Mouse (Mus musculus): ENCODE results near the gene Thumpd1. TPM values are rescaled to one million over a fixed set of nuclear protein-coding genes. Genes with fewer than 3 reads are reported as not detected.
"Not testable (repeated sequence)": the region's sequence is repeated elsewhere in the genome, so short reads cannot be mapped to it uniquely, and the experiment has no call there.

Gene Thumpd1
- polyA plus RNA-seq, 1 experiment from 2014 or later = 65.8 TPM

- H3K36me3 ChIP-seq; H3K4me1 ChIP-seq; H3K9ac ChIP-seq; H3K27me3 ChIP-seq (replicated peaks); H3K27ac ChIP-seq; H3K9me3 ChIP-seq; ATAC-seq (ENCODE audit: insufficient read depth, low FRiP score, low read depth): not testable (repeated sequence)
- Histone ChIP-seq H3K4me3 (replicated peaks) (peak overlapping the region; percentile 33), H3K4me2 (peak overlapping the region; percentile 48)
- WGBS = 2% methylated on average over 31 of the region's 44 CpGs
These were observed 19.3 kb upstream of the Thumpd1 start for GRCm38 (mm10) chr7:119739798-119740468.

- Histone ChIP-seq H3K9ac (no peak overlapping the region), H3K4me1 (peaks cover under 1% of the 10 kb centered on the region; the same call in 1 of the 2 replicates), H3K36me3 (no peaks in the 10 kb centered on the region), H3K9me3 (no peaks in the 10 kb centered on the region), H3K27ac (no peak overlapping the region), H3K4me3 (replicated peaks) (no peak overlapping the region), H3K4me2 (no peak overlapping the region), H3K27me3 (replicated peaks) (no peaks in the 10 kb centered on the region)
- WGBS = 83% methylated on average over 2 of the region's 2 CpGs
- ATAC-seq (ENCODE audit: insufficient read depth, low FRiP score, low read depth) = no peak
These were observed 18.3 kb upstream of the Thumpd1 start for GRCm38 (mm10) chr7:119738877-119739276.

- H3K9ac ChIP-seq; ATAC-seq (ENCODE audit: insufficient read depth, low FRiP score, low read depth): not testable (repeated sequence)
These were observed 10.7 kb upstream of the Thumpd1 start for GRCm38 (mm10) chr7:119731262-119731661.

GRCm38 (mm10) chr7:119727621-119728020 lies 7.0 kb upstream of the Thumpd1 start:
- Histone ChIP-seq H3K27me3 (replicated peaks) (no peaks in the 10 kb centered on the region), H3K27ac (no peak overlapping the region), H3K36me3 (no peaks in the 10 kb centered on the region), H3K4me1 (no peaks in the 10 kb centered on the region), H3K9me3 (no peaks in the 10 kb centered on the region), H3K4me2 (no peak overlapping the region), H3K4me3 (replicated peaks) (no peak overlapping the region), H3K9ac (no peak overlapping the region)
- ATAC-seq (ENCODE audit: insufficient read depth, low FRiP score, low read depth) = no peak
- WGBS = 80% methylated on average over 2 of the region's 2 CpGs

More at GRCm38 (mm10) chr7:119731262-119731661, 10.7 kb upstream of the Thumpd1 start:
- not testable (repeated sequence) for H3K27ac ChIP-seq; H3K27me3 ChIP-seq (replicated peaks); H3K4me3 ChIP-seq (replicated peaks); H3K4me2 ChIP-seq; H3K9me3 ChIP-seq; H3K4me1 ChIP-seq; H3K36me3 ChIP-seq
- 78% methylated on average over 4 of the region's 4 CpGs for WGBS

- peaks cover 3% of the 10 kb centered on the region; the same call in 1 of the 2 replicates for H3K4me1 ChIP-seq
- H3K4me3 ChIP-seq (replicated peaks) = peak overlapping the region; percentile 96
- ATAC-seq (ENCODE audit: insufficient read depth, low FRiP score, low read depth) = 0 out of 2 replicates have a peak, but pooled peaks have one; percentile 5
- H3K9ac ChIP-seq = no peak overlapping the region; the same call in 1 of the 2 replicates
- 11% methylated on average over 8 of the region's 8 CpGs for WGBS
- H3K36me3 ChIP-seq = peaks cover 23% of the 10 kb centered on the region
- peak overlapping the region; percentile 78 for H3K4me2 ChIP-seq
- H3K27me3 ChIP-seq (replicated peaks) = no peaks in the 10 kb centered on the region
- no peaks in the 10 kb centered on the region for H3K9me3 ChIP-seq
- H3K27ac ChIP-seq = no peak overlapping the region
These were observed 331 bp upstream of the Thumpd1 start for GRCm38 (mm10) chr7:119720947-119721310.

GRCm38 (mm10) chr7:119714111-119714510 lies 6.5 kb downstream of the Thumpd1 start:
- H3K27ac ChIP-seq = no peak overlapping the region
- no peak overlapping the region for H3K4me2 ChIP-seq
- ATAC-seq (ENCODE audit: insufficient read depth, low FRiP score, low read depth) = no peak
- H3K4me1 ChIP-seq = no peaks in the 10 kb centered on the region
- no peaks in the 10 kb centered on the region for H3K9me3 ChIP-seq
- WGBS = 90% methylated on average over 7 of the region's 7 CpGs
- peaks cover 32% of the 10 kb centered on the region for H3K36me3 ChIP-seq
- H3K4me3 ChIP-seq (replicated peaks) = no peak overlapping the region
- no peak overlapping the region for H3K9ac ChIP-seq
- H3K27me3 ChIP-seq (replicated peaks) = no peaks in the 10 kb centered on the region

- no peak overlapping the region for H3K4me2 ChIP-seq
- no peak overlapping the region for H3K9ac ChIP-seq
- H3K27me3 ChIP-seq (replicated peaks) = no peaks in the 10 kb centered on the region
- no peaks in the 10 kb centered on the region for H3K36me3 ChIP-seq
- WGBS = 80% methylated on average over 1 of the region's 1 CpGs
- ATAC-seq (ENCODE audit: insufficient read depth, low FRiP score, low read depth) = no peak
- H3K27ac ChIP-seq = no peak overlapping the region
- no peak overlapping the region for H3K4me3 ChIP-seq (replicated peaks)
- no peaks in the 10 kb centered on the region for H3K9me3 ChIP-seq
- H3K4me1 ChIP-seq = no peaks in the 10 kb centered on the region
These were observed 25.7 kb downstream of the Thumpd1 start for GRCm38 (mm10) chr7:119694926-119695325.

- no peak for ATAC-seq (ENCODE audit: insufficient read depth, low FRiP score, low read depth)
- Histone ChIP-seq H3K27me3 (replicated peaks) (no peaks in the 10 kb centered on the region), H3K9ac (no peak overlapping the region), H3K4me1 (no peaks in the 10 kb centered on the region), H3K4me2 (no peak overlapping the region), H3K27ac (no peak overlapping the region), H3K4me3 (replicated peaks) (no peak overlapping the region), H3K36me3 (no peaks in the 10 kb centered on the region), H3K9me3 (no peaks in the 10 kb centered on the region)
- 78% methylated on average over 4 of the region's 4 CpGs for WGBS
These were observed 28.3 kb downstream of the Thumpd1 start for GRCm38 (mm10) chr7:119692302-119692701.

- Histone ChIP-seq H3K4me3 (replicated peaks) (no peak within 1 kb of the TSS), H3K9ac (no peak within 1 kb of the TSS), H3K27me3 (replicated peaks) (no peaks in the 10 kb centered on the region), H3K4me2 (no peak within 1 kb of the TSS), H3K4me1 (no peaks in the 10 kb centered on the region), H3K9me3 (no peaks in the 10 kb centered on the region), H3K27ac (no peak within 1 kb of the TSS), H3K36me3 (no peaks in the 10 kb centered on the region)
- ATAC-seq (ENCODE audit: insufficient read depth, low FRiP score, low read depth) = no peak
- 79% methylated on average over 5 of the region's 5 CpGs for WGBS
These were observed 30.9 kb downstream of the Thumpd1 start, which contains the start of gene Acsm4 for GRCm38 (mm10) chr7:119689726-119690125. Acsm4 (plus strand) TSS chr7:119690026.

GRCm38 (mm10) chr7:119682699-119683098 lies 37.9 kb downstream of the Thumpd1 start:
- Histone ChIP-seq H3K27ac (no peak overlapping the region), H3K9ac (no peak overlapping the region), H3K36me3 (no peaks in the 10 kb centered on the region), H3K4me3 (replicated peaks) (no peak overlapping the region), H3K27me3 (replicated peaks) (no peaks in the 10 kb centered on the region), H3K9me3 (no peaks in the 10 kb centered on the region), H3K4me2 (no peak overlapping the region), H3K4me1 (no peaks in the 10 kb centered on the region)
- 54% methylated on average over 4 of the region's 4 CpGs for WGBS
- no peak for ATAC-seq (ENCODE audit: insufficient read depth, low FRiP score, low read depth)

- Histone ChIP-seq H3K27me3 (replicated peaks) (no peaks in the 10 kb centered on the region), H3K36me3 (no peaks in the 10 kb centered on the region), H3K4me3 (replicated peaks) (no peak overlapping the region), H3K9ac (no peak overlapping the region), H3K27ac (no peak overlapping the region), H3K4me1 (no peaks in the 10 kb centered on the region), H3K4me2 (no peak overlapping the region), H3K9me3 (no peaks in the 10 kb centered on the region)
- 63% methylated on average over 8 of the region's 8 CpGs for WGBS
- no peak for ATAC-seq (ENCODE audit: insufficient read depth, low FRiP score, low read depth)
These were observed 40.5 kb downstream of the Thumpd1 start for GRCm38 (mm10) chr7:119680107-119680506.

- H3K4me1 ChIP-seq = no peaks in the 10 kb centered on the region
- 15% methylated on average over 6 of the region's 6 CpGs for WGBS
- no peak overlapping the region for H3K4me2 ChIP-seq
- H3K9me3 ChIP-seq = no peaks in the 10 kb centered on the region
- no peak overlapping the region for H3K9ac ChIP-seq
- H3K27me3 ChIP-seq (replicated peaks) = no peaks in the 10 kb centered on the region
- H3K27ac ChIP-seq = no peak overlapping the region
- ATAC-seq (ENCODE audit: insufficient read depth, low FRiP score, low read depth) = peak; percentile 31; the same call in 1 of the 2 replicates
- no peaks in the 10 kb centered on the region for H3K36me3 ChIP-seq
- H3K4me3 ChIP-seq (replicated peaks) = no peak overlapping the region
These were observed 47.1 kb downstream of the Thumpd1 start for GRCm38 (mm10) chr7:119673465-119673864.
